Mouse (Mus musculus) macrophage (primary cell): ENCODE results near the gene Zfp146. TPM values are rescaled to one million over a fixed set of nuclear protein-coding genes. Genes with fewer than 3 reads are reported as not detected.
A peak's percentile ranks its signal among the peaks of the same experiment; 100 is the strongest.
"Not testable (repeated sequence)": the region's sequence is repeated elsewhere in the genome, so short reads cannot be mapped to it uniquely, and the experiment has no call there.

Experiments
- H3K27ac ChIP-seq: fragments of 350-480 bp; formaldehyde crosslinking; 2 replicates; pipeline ENCODE4 v1.9.0; 2021
- H3K36me3 ChIP-seq: fragments of 350-480 bp; formaldehyde crosslinking; 2 replicates; pipeline ENCODE4 v1.9.0; 2021; ENCODE audit errors: inconsistent target
- H3K4me3 ChIP-seq: fragments of 350-480 bp; formaldehyde crosslinking; 2 replicates; pipeline ENCODE4 v1.9.0; 2021; ENCODE audit errors: inconsistent target
- H3K79me2 ChIP-seq: fragments of 350-480 bp; formaldehyde crosslinking; 2 replicates; pipeline ENCODE4 v1.9.0; 2021; ENCODE audit errors: inconsistent target
- WGBS: methylation state at CpG from one replicate; pipeline ENCODE4 v1.1.7; 2026; ENCODE audit warnings: inconsistent platforms; ENCODE audit not compliant: missing documents; 5-methylcytosine and 5-hydroxymethylcytosine counted together
- polyA plus RNA-seq: library from polyadenylated mRNA; stranded (reverse); fragments of 250-400 nt; gene quantifications from 3 replicates; pipeline ENCODE4 v1.2.4, GENCODE M21; 2018; ENCODE audit warnings: inconsistent platforms

The Zfp146 gene
- polyA plus RNA-seq, 1 experiment from 2014 or later = 34.1 TPM

DNA sequence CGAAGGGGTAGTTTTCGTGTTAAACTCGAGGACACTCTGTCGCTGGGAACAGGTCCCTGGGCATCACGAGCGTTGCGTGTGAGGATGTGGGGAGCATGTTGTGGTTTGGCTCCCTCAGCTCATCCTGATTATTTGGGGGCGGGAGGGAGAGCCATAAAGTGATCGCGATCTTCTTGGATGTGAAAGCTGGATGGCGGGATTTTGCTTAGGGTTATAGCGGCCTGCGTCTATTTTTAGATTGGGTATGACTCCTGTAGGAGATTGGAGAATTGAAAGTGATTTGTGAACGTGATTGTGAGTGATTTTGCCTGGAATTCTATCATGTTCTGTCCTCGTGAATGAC, 47.4 kb downstream of the Zfp146 start:
- peak overlapping the region; percentile 90 for H3K4me3 ChIP-seq
- peaks cover 17% of the 10 kb centered on the region; the same call in 1 of the 2 replicates for H3K36me3 ChIP-seq
- peaks cover 48% of the 10 kb centered on the region for H3K79me2 ChIP-seq
- peak overlapping the region; percentile 68 for H3K27ac ChIP-seq
- WGBS = under 1% methylated on average over 15 of the region's 15 CpGs

DNA sequence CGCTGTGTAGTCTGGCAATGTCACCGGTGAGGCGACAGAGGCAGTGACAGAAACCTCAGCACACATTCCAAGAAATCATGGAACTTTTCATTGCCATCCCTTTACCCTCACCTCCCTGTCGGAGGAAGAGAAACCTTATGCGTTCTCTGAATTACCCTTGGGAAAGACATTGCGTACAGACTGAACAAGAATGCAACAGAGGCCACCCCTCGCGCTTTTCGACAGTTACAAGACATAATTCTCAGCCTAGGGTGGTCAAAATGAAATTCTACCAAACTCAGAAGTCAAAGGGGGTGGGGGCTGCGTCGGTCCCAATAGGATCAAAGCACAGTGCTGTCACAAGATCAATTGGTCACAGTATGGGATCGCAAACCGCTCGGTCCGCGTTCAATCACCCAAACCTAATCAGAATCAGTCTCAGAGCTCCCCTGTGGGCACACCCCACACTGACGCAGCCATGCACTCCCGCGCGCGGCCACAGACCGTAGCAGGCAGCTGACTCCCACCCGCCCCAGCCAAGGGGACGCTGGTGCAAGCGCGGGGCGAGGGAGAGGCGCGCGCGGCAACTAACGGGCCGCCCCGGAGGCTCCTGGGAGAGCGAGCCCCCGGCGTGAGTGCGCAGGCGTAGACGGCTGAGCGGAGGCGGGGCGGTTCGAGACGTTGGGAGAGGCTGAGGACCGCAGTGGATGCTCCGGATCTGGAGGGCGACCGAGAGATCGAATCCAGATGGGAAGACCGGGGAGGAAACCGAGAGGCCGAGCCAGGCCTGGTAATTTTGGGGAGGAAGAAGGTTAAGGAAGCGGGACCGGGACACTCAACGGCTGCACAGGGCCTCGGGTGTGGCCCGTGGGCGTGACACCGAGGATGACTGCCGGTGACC, 48.0 kb downstream of the Zfp146 start, which contains the start of gene Zfp382:
Zfp382 (plus strand) TSS at position 635 of the 880 bp plus-strand sequence.
- H3K36me3 ChIP-seq = peaks cover 11% of the 10 kb centered on the region; the same call in 1 of the 2 replicates
- peak within 1 kb of the TSS; percentile 68 for H3K27ac ChIP-seq
- H3K4me3 ChIP-seq = peak within 1 kb of the TSS; percentile 90
- peaks cover 42% of the 10 kb centered on the region for H3K79me2 ChIP-seq
- WGBS = 1% methylated on average over 61 of the region's 61 CpGs

DNA sequence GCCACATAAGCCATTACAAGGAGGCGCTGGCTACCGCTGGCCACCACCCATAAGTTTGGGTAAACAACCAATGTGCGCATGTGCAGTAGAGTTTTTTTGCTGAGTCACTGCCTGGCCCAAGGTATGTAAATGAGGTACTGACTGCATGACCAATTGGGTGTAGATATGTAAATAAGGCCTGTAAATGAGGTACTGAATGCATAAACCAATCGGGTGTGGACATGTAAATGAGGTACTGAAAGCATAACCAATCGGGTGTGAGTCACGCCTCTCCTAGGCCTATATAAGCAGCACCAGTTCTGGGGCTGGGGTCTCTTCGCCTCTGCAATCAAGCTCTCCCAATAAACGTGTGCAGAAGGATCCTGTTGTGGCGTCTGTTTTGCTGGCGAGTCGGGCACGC, 51.6 kb downstream of the Zfp146 start:
- 94% methylated on average over 12 of the region's 12 CpGs for WGBS
- peaks cover 10% of the 10 kb centered on the region for H3K79me2 ChIP-seq
- not testable (repeated sequence) for H3K4me3 ChIP-seq, H3K36me3 ChIP-seq, H3K27ac ChIP-seq

DNA sequence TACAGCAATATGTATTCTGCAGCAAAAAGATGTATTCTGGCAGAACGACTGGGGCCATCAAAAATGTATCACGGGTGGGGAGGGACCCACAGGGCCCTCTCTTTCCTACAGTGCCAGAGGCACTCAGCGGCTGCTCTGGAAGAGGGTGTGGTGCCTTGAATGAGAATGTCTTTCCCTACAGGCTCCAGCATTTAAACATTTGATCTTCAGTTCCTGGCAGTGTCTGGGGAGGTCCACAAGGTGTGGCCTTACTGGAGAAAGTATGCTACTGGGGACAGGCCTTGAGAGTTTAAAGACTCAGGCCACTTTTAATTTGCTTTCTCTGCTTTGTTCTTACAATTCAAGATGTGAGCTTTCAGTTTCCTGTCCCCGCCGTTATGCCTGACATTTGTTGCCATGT, 53.5 kb downstream of the Zfp146 start:
- Histone ChIP-seq H3K4me3 (no peak overlapping the region), H3K79me2 (no peaks in the 10 kb centered on the region), H3K27ac (no peak overlapping the region), H3K36me3 (no peaks in the 10 kb centered on the region)
- 97% methylated on average over 5 of the region's 5 CpGs for WGBS

Other genes starting within 250 kb of the Zfp146 start
- 4.4 to 6.4 TPM (median 5.5 TPM) in 3 replicates for gene Zfp74, start 215.7 kb downstream of the Zfp146 start, polyA plus RNA-seq
- 2.6 to 4.6 TPM (median 2.8 TPM) in 3 replicates for gene Zfp568, start 185.8 kb downstream of the Zfp146 start, polyA plus RNA-seq
- gene Zfp14, start 118.4 kb downstream of the Zfp146 start, polyA plus RNA-seq = 1.3 to 1.7 TPM (median 1.5 TPM) in 3 replicates
- 2.3 to 2.6 TPM (median 2.5 TPM) in 3 replicates for gene Zfp82, start 96.8 kb downstream of the Zfp146 start, polyA plus RNA-seq
- not detected in 3 replicates for gene Gm26920, start 79.3 kb downstream of the Zfp146 start, polyA plus RNA-seq
- 1.9 to 2.1 TPM (median 2.0 TPM) in 3 replicates for gene Zfp566, start 79.2 kb downstream of the Zfp146 start, polyA plus RNA-seq
- gene Zfp260, start 75.0 kb downstream of the Zfp146 start, polyA plus RNA-seq = 12.5 to 26.3 TPM (median 21.7 TPM) in 3 replicates
- gene Zfp382, start 47.8 kb downstream of the Zfp146 start, polyA plus RNA-seq = 4.3 to 6.3 TPM (median 4.8 TPM) in 3 replicates
- 6.1 to 9.1 TPM (median 8.4 TPM) in 3 replicates for gene Cox7a1, start 14.4 kb upstream of the Zfp146 start, polyA plus RNA-seq
- 404 to 602 TPM (median 510 TPM) in 3 replicates for gene Capns1, start 29.1 kb upstream of the Zfp146 start, polyA plus RNA-seq
- gene Polr2i, start 62.2 kb upstream of the Zfp146 start, polyA plus RNA-seq = 34.2 to 47.5 TPM (median 41.3 TPM) in 3 replicates
- 57.6 to 136 TPM (median 89.3 TPM) in 3 replicates for gene Tbcb, start 62.5 kb upstream of the Zfp146 start, polyA plus RNA-seq
- not detected in 3 replicates for gene Ovol3, start 66.0 kb upstream of the Zfp146 start, polyA plus RNA-seq
- gene Thap8, start 110.3 kb upstream of the Zfp146 start, polyA plus RNA-seq = 0.34 to 0.72 TPM in 2 of 3 replicates, not detected in the other
- 10.4 to 24.4 TPM (median 15.1 TPM) in 3 replicates for gene Wdr62, start 110.7 kb upstream of the Zfp146 start, polyA plus RNA-seq
- 0.07 to 0.59 TPM in 2 of 3 replicates, not detected in the other for gene Clip3, start 122.0 kb upstream of the Zfp146 start, polyA plus RNA-seq
- gene Alkbh6, start 139.0 kb upstream of the Zfp146 start, polyA plus RNA-seq = 16.1 to 25.9 TPM (median 25.1 TPM) in 3 replicates
- gene Syne4, start 145.1 kb upstream of the Zfp146 start, polyA plus RNA-seq = 0.30 to 0.82 TPM (median 0.74 TPM) in 3 replicates
- gene E130208F15Rik, start 152.0 kb upstream of the Zfp146 start, polyA plus RNA-seq = 0.33 to 0.57 TPM (median 0.33 TPM) in 3 replicates
- 4.6 to 6.7 TPM (median 5.0 TPM) in 3 replicates for gene Sdhaf1, start 154.1 kb upstream of the Zfp146 start, polyA plus RNA-seq
- 0.07 TPM in 1 of 3 replicates, not detected in the others for gene Lrfn3, start 193.0 kb upstream of the Zfp146 start, polyA plus RNA-seq
- gene Tyrobp, start 244.0 kb upstream of the Zfp146 start, polyA plus RNA-seq = 2,505 to 4,301 TPM (median 3,819 TPM) in 3 replicates